Mouse (Mus musculus) intestine, postnatal 0 days (tissue): Measurements from ENCODE around the gene Atp1b3. TPM values are rescaled to one million over a fixed set of nuclear protein-coding genes. Genes with fewer than 3 reads are reported as not detected.

Experiments
- ATAC-seq: fragments of 200-750 bp; cut with Nextera tagmentation; 2 replicates; pipeline ENCODE4 v1.8.0; 2017; ENCODE audit warnings: mild to moderate bottlenecking, moderate TSS enrichment, moderate library complexity
- H3K27ac ChIP-seq: fragments of 300-500 bp; sonication (generic); 2 replicates; pipeline ENCODE4 v1.5.1; 2014; ENCODE audit warnings: mild to moderate bottlenecking, low read depth, low read length, moderate library complexity
- H3K27me3 ChIP-seq: fragments of 300-500 bp; sonication (generic); replicated peaks from 2 replicates; pipeline ENCODE4 v1.6.1; 2014; ENCODE audit warnings: low read length, mixed read lengths; ENCODE audit not compliant: control insufficient read depth, insufficient read depth
- H3K36me3 ChIP-seq: fragments of 300-500 bp; sonication (generic); 2 replicates; pipeline ENCODE4 v1.6.1; 2014; ENCODE audit warnings: mild to moderate bottlenecking, moderate library complexity; ENCODE audit not compliant: control insufficient read depth, insufficient read depth
- H3K4me1 ChIP-seq: fragments of 300-500 bp; sonication (generic); replicated peaks from 2 replicates; pipeline ENCODE4 v1.6.1; 2014; ENCODE audit warnings: antibody characterized with exemption, low read length, mixed read lengths; ENCODE audit not compliant: control insufficient read depth, insufficient read depth
- H3K4me2 ChIP-seq: fragments of 300-500 bp; sonication (generic); replicated peaks from 2 replicates; pipeline ENCODE4 v1.6.1; 2014; ENCODE audit warnings: low read depth, mild to moderate bottlenecking, moderate library complexity
- H3K4me3 ChIP-seq: fragments of 300-500 bp; sonication (generic); 2 replicates; pipeline ENCODE4 v1.5.1; 2014; ENCODE audit warnings: low read depth, low read length
- H3K9ac ChIP-seq: fragments of 300-500 bp; sonication (generic); 2 replicates; pipeline ENCODE4 v1.6.1; 2014; ENCODE audit warnings: mild to moderate bottlenecking, low read depth, low read length
- H3K9me3 ChIP-seq: fragments of 300-500 bp; sonication (generic); 2 replicates; pipeline ENCODE4 v1.6.1; 2016; ENCODE audit warnings: mixed run types; ENCODE audit not compliant: control insufficient read depth
- CTCF ChIP-seq: sonication (generic); IDR thresholded peaks from 2 replicates; pipeline ENCODE4 v1.5.1; 2016; ENCODE audit warnings: low read depth, mild to moderate bottlenecking, control low read depth, antibody characterized with exemption, moderate library complexity
- WGBS: fragments of 180-500 bp; shearing (Covaris S2); extraction: QIAGEN DNeasy Blood & Tissue Kit; methylation state at CpG from one replicate; pipeline ENCODE4 v1.1.7; 2014; 5-methylcytosine and 5-hydroxymethylcytosine counted together
- polyA plus RNA-seq: library from polyadenylated mRNA; unstranded; fragments of >200 nt; fragmentation: Nextera tagmentation; extraction: Ambion mirVana; gene quantifications from 2 replicates; pipeline ENCODE4 v1.2.1, GENCODE M21; 2015

The Atp1b3 gene
- polyA plus RNA-seq, 1 experiment from 2014 or later = 89.3 TPM

- H3K9ac ChIP-seq = no peak overlapping the region
- no peak overlapping the region for H3K4me2 ChIP-seq
- H3K4me1 ChIP-seq = no peaks in the 10 kb centered on the region
- 0 out of 2 replicates have a peak, but pooled peaks cover 5% of the 10 kb centered on the region for H3K36me3 ChIP-seq
- H3K27me3 ChIP-seq = no peaks in the 10 kb centered on the region
- H3K27ac ChIP-seq = no peak overlapping the region
- no peaks in the 10 kb centered on the region for H3K9me3 ChIP-seq
- 61% methylated on average over 4 of the region's 4 CpGs for WGBS
- no peak for TF ChIP-seq CTCF
- no peak for ATAC-seq
- no peak overlapping the region for H3K4me3 ChIP-seq
Measured at GRCm38 (mm10) chr9:96324502-96324901, 39.7 kb downstream of the Atp1b3 start.

GRCm38 (mm10) chr9:96322411-96323152 lies 41.7 kb downstream of the Atp1b3 start:
- H3K4me3 ChIP-seq = no peak overlapping the region
- TF ChIP-seq CTCF = no peak
- ATAC-seq = no peak
- H3K27me3 ChIP-seq = no peaks in the 10 kb centered on the region
- H3K9me3 ChIP-seq = no peaks in the 10 kb centered on the region
- H3K36me3 ChIP-seq = peaks cover 14% of the 10 kb centered on the region
- no peak overlapping the region for H3K9ac ChIP-seq
- H3K27ac ChIP-seq = no peak overlapping the region
- no peaks in the 10 kb centered on the region for H3K4me1 ChIP-seq
- 90% methylated on average over 15 of the region's 15 CpGs for WGBS
- no peak overlapping the region for H3K4me2 ChIP-seq

- ATAC-seq = no peak
- Histone ChIP-seq H3K9me3 (no peaks in the 10 kb centered on the region), H3K4me2 (no peak overlapping the region), H3K9ac (no peak overlapping the region), H3K36me3 (peaks cover 16% of the 10 kb centered on the region), H3K27ac (no peak overlapping the region), H3K27me3 (no peaks in the 10 kb centered on the region), H3K4me1 (no peaks in the 10 kb centered on the region), H3K4me3 (no peak overlapping the region)
- 90% methylated on average over 6 of the region's 6 CpGs for WGBS
- TF ChIP-seq CTCF = no peak
Measured at GRCm38 (mm10) chr9:96320551-96320980, 43.7 kb downstream of the Atp1b3 start.

- H3K36me3 ChIP-seq = peaks cover 22% of the 10 kb centered on the region
- no peak for TF ChIP-seq CTCF
- no peak for ATAC-seq
- no peaks in the 10 kb centered on the region for H3K4me1 ChIP-seq
- H3K27me3 ChIP-seq = no peaks in the 10 kb centered on the region
- no peak overlapping the region for H3K9ac ChIP-seq
- H3K4me3 ChIP-seq = no peak overlapping the region
- no peak overlapping the region for H3K27ac ChIP-seq
- H3K9me3 ChIP-seq = no peaks in the 10 kb centered on the region
- WGBS = 90% methylated on average over 5 of the region's 5 CpGs
- no peak overlapping the region for H3K4me2 ChIP-seq
Measured at GRCm38 (mm10) chr9:96319333-96319732, 44.9 kb downstream of the Atp1b3 start.

GRCm38 (mm10) chr9:96312074-96312473 lies 52.2 kb downstream of the Atp1b3 start:
- H3K4me1 ChIP-seq = no peaks in the 10 kb centered on the region
- no peak overlapping the region for H3K9ac ChIP-seq
- no peaks in the 10 kb centered on the region for H3K9me3 ChIP-seq
- no peak overlapping the region for H3K4me3 ChIP-seq
- H3K27ac ChIP-seq = no peak overlapping the region
- TF ChIP-seq CTCF = no peak
- no peak for ATAC-seq
- 98% methylated on average over 3 of the region's 3 CpGs for WGBS
- no peaks in the 10 kb centered on the region for H3K27me3 ChIP-seq
- peaks cover 14% of the 10 kb centered on the region; the same call in 1 of the 2 replicates for H3K36me3 ChIP-seq
- no peak overlapping the region for H3K4me2 ChIP-seq

- H3K27ac ChIP-seq = no peak overlapping the region
- no peak for TF ChIP-seq CTCF
- peaks cover 12% of the 10 kb centered on the region; the same call in 1 of the 2 replicates for H3K36me3 ChIP-seq
- no peak overlapping the region for H3K4me3 ChIP-seq
- H3K4me2 ChIP-seq = no peak overlapping the region
- no peaks in the 10 kb centered on the region for H3K9me3 ChIP-seq
- no peaks in the 10 kb centered on the region for H3K27me3 ChIP-seq
- WGBS = 91% methylated on average over 3 of the region's 3 CpGs
- H3K9ac ChIP-seq = no peak overlapping the region
- no peak for ATAC-seq
- H3K4me1 ChIP-seq = no peaks in the 10 kb centered on the region
Measured at GRCm38 (mm10) chr9:96308816-96309215, 55.4 kb downstream of the Atp1b3 start.
